Mouse (Mus musculus) erythroblast, embryonic 14.5 days (primary cell): ENCODE measurements around the gene Slc35b2. TPM values are rescaled to one million over a fixed set of nuclear protein-coding genes. Genes with fewer than 3 reads are reported as not detected.

Experiments used
- H3K27me3 ChIP-seq: 2 replicates; pipeline ENCODE4 v1.6.1; 2012; ENCODE audit warnings: inconsistent platforms; ENCODE audit not compliant: control insufficient read depth
- H3K36me3 ChIP-seq: 2 replicates; pipeline ENCODE4 v1.6.1; 2012; ENCODE audit warnings: mild to moderate bottlenecking, inconsistent platforms; ENCODE audit not compliant: control insufficient read depth
- H3K4me1 ChIP-seq: 2 replicates; pipeline ENCODE4 v1.6.1; 2012; ENCODE audit warnings: inconsistent platforms; ENCODE audit not compliant: control insufficient read depth
- H3K4me3 ChIP-seq: replicated peaks from 2 replicates; pipeline ENCODE3; 2012; ENCODE audit warnings: moderate library complexity, mild to moderate bottlenecking, inconsistent platforms
- H3K9me3 ChIP-seq: 2 replicates; pipeline ENCODE4 v1.6.1; 2012; ENCODE audit warnings: low read length, inconsistent platforms, mixed read lengths; ENCODE audit not compliant: control insufficient read depth
- GATA1 ChIP-seq: IDR thresholded peaks from 2 replicates; pipeline ENCODE4 v1.6.1; 2012; ENCODE audit warnings: low read length, inconsistent platforms, mixed read lengths
- TAL1 ChIP-seq: IDR thresholded peaks from 3 replicates; pipeline ENCODE4 v1.6.1; 2012; ENCODE audit warnings: low read length, inconsistent platforms, mixed read lengths
- polyA plus RNA-seq: library from polyadenylated mRNA; stranded (reverse); fragments of >175 nt; gene quantifications from 2 replicates; pipeline ENCODE4 v1.2.3, GENCODE M21; 2012

Slc35b2 gene
- polyA plus RNA-seq, 1 experiment, result 1.7 TPM

GRCm38 (mm10) chr17:45567162-45567601 is 3.5 kb downstream of the Slc35b2 start:
- peaks cover 55% of the 10 kb centered on the region for H3K4me1 ChIP-seq
- no peaks in the 10 kb centered on the region for H3K9me3 ChIP-seq
- no peaks in the 10 kb centered on the region for H3K27me3 ChIP-seq
- no peak overlapping the region for H3K4me3 ChIP-seq
- no peak for TF ChIP-seq GATA1
- no peak for TF ChIP-seq TAL1
- H3K36me3 ChIP-seq, result peaks cover 66% of the 10 kb centered on the region

- peaks cover 66% of the 10 kb centered on the region for H3K36me3 ChIP-seq
- peaks cover 63% of the 10 kb centered on the region for H3K4me1 ChIP-seq
Measured at GRCm38 (mm10) chr17:45568990-45569389, 5.3 kb downstream of the Slc35b2 start.

GRCm38 (mm10) chr17:45569999-45570398 is 6.3 kb downstream of the Slc35b2 start:
- H3K4me3 ChIP-seq, result no peak overlapping the region
- H3K4me1 ChIP-seq, result peaks cover 63% of the 10 kb centered on the region
- H3K9me3 ChIP-seq, result no peaks in the 10 kb centered on the region
- TF ChIP-seq TAL1 (no peak), GATA1 (no peak)
- peaks cover 65% of the 10 kb centered on the region for H3K36me3 ChIP-seq
- no peaks in the 10 kb centered on the region for H3K27me3 ChIP-seq

More at GRCm38 (mm10) chr17:45568990-45569389, 5.3 kb downstream of the Slc35b2 start:
- Histone ChIP-seq H3K27me3 (no peaks in the 10 kb centered on the region), H3K4me3 (no peak overlapping the region), H3K9me3 (no peaks in the 10 kb centered on the region)
- TF ChIP-seq GATA1 (no peak), TAL1 (no peak)

- Histone ChIP-seq H3K36me3 (peaks cover 44% of the 10 kb centered on the region), H3K9me3 (no peaks in the 10 kb centered on the region), H3K4me3 (peak overlapping the region; percentile 76), H3K27me3 (no peaks in the 10 kb centered on the region), H3K4me1 (peaks cover 49% of the 10 kb centered on the region)
- no peak for TF ChIP-seq GATA1
- no peak for TF ChIP-seq TAL1
Measured at GRCm38 (mm10) chr17:45572103-45573086, 8.7 kb downstream of the Slc35b2 start.

- peaks cover 35% of the 10 kb centered on the region for H3K36me3 ChIP-seq
- H3K27me3 ChIP-seq, result no peaks in the 10 kb centered on the region
- H3K4me1 ChIP-seq, result peaks cover 50% of the 10 kb centered on the region
- H3K9me3 ChIP-seq, result no peaks in the 10 kb centered on the region
- peak within 1 kb of the TSS; percentile 76 for H3K4me3 ChIP-seq
- TF ChIP-seq TAL1 (no peak), GATA1 (no peak)
Measured at GRCm38 (mm10) chr17:45573087-45573779, 9.6 kb downstream of the Slc35b2 start, which contains the start of gene Hsp90ab1. Gene Hsp90ab1 (minus strand): TSS chr17:45573271.

- Histone ChIP-seq H3K4me3 (peak overlapping the region; percentile 76), H3K36me3 (peaks cover 30% of the 10 kb centered on the region), H3K9me3 (no peaks in the 10 kb centered on the region), H3K27me3 (no peaks in the 10 kb centered on the region), H3K4me1 (peaks cover 49% of the 10 kb centered on the region)
- no peak for TF ChIP-seq TAL1
- TF ChIP-seq GATA1, result no peak
Measured at GRCm38 (mm10) chr17:45573780-45574123, 10.1 kb downstream of the Slc35b2 start.

GRCm38 (mm10) chr17:45574129-45574761 is 10.6 kb downstream of the Slc35b2 start:
- Histone ChIP-seq H3K4me3 (peak overlapping the region; percentile 76), H3K4me1 (peaks cover 51% of the 10 kb centered on the region), H3K9me3 (no peaks in the 10 kb centered on the region), H3K27me3 (no peaks in the 10 kb centered on the region), H3K36me3 (peaks cover 25% of the 10 kb centered on the region)
- TF ChIP-seq GATA1 (no peak), TAL1 (no peak)

GRCm38 (mm10) chr17:45575123-45575897 is 11.6 kb downstream of the Slc35b2 start:
- peaks cover 57% of the 10 kb centered on the region for H3K4me1 ChIP-seq
- peaks cover 15% of the 10 kb centered on the region for H3K36me3 ChIP-seq
- H3K4me3 ChIP-seq, result no peak overlapping the region
- H3K9me3 ChIP-seq, result no peaks in the 10 kb centered on the region
- no peaks in the 10 kb centered on the region for H3K27me3 ChIP-seq
- TF ChIP-seq GATA1, result no peak
- TF ChIP-seq TAL1, result no peak
